Mouse (Mus musculus) liver, embryonic 14.5 days (tissue): ENCODE results near the gene Gng11. TPM values are rescaled to one million over a fixed set of nuclear protein-coding genes. Genes with fewer than 3 reads are reported as not detected.

ENCODE experiments used
- ATAC-seq: fragments of 200-750 bp; cut with Nextera tagmentation; 2 replicates; pipeline ENCODE4 v1.8.0; 2017; ENCODE audit warnings: moderate number of reproducible peaks, mild to moderate bottlenecking, moderate library complexity; ENCODE audit not compliant: insufficient read depth
- DNase-seq, 3 experiments: peaks; one replicate each; pipeline ENCODE4 v3.0.0-alpha.2; 2012 to 2013; ENCODE audit warnings: low read depth in 3 of 3, low spot score in 3 of 3
- H3K27ac ChIP-seq: fragments of 300-500 bp; sonication (generic); 2 replicates; pipeline ENCODE4 v1.5.1; 2014; ENCODE audit warnings: moderate library complexity, mild to moderate bottlenecking, control low read depth, inconsistent platforms
- H3K27me3 ChIP-seq: fragments of 300-500 bp; sonication (generic); 2 replicates; pipeline ENCODE4 v1.6.1; 2014; ENCODE audit warnings: mild to moderate bottlenecking, low read length, moderate library complexity; ENCODE audit not compliant: control insufficient read depth, insufficient read depth
- H3K36me3 ChIP-seq: fragments of 300-500 bp; sonication (generic); replicated peaks from 2 replicates; pipeline ENCODE4 v1.6.1; 2014; ENCODE audit warnings: low read depth; ENCODE audit not compliant: control insufficient read depth, insufficient read depth
- H3K4me1 ChIP-seq, 2 experiments: fragments of 200-500 bp in 1 of 2; fragments of 300-500 bp in 1 of 2; sonication (generic) in 1 of 2; replicated peaks; 2 replicates each; pipeline ENCODE4 v1.6.1; 2012 to 2014; ENCODE audit warnings: antibody characterized with exemption in 1 of 2, inconsistent platforms in 1 of 2, low read length in 1 of 2; ENCODE audit not compliant: control insufficient read depth in 2 of 2, insufficient read depth in 2 of 2
- H3K4me2 ChIP-seq: fragments of 300-500 bp; sonication (generic); 2 replicates; pipeline ENCODE4 v1.6.1; 2014; ENCODE audit warnings: low read depth, mild to moderate bottlenecking, control low read depth, moderate library complexity
- H3K4me3 ChIP-seq, 2 experiments: fragments of 200-500 bp in 1 of 2; fragments of 300-500 bp in 1 of 2; sonication (generic) in 1 of 2; 2 replicates each; pipeline ENCODE4 v1.5.1; 2012 to 2014; ENCODE audit warnings: low read depth in 2 of 2, low read length in 2 of 2, mild to moderate bottlenecking in 2 of 2, control low read depth in 1 of 2, inconsistent platforms in 1 of 2, moderate library complexity in 1 of 2; ENCODE audit not compliant: insufficient read depth in 1 of 2
- H3K9ac ChIP-seq: fragments of 300-500 bp; sonication (generic); replicated peaks from 2 replicates; pipeline ENCODE4 v1.6.1; 2014; ENCODE audit warnings: mild to moderate bottlenecking, control low read depth, moderate library complexity
- H3K9me3 ChIP-seq: fragments of 300-500 bp; sonication (generic); 2 replicates; pipeline ENCODE4 v1.6.1; 2016; ENCODE audit warnings: low read length, mixed read lengths; ENCODE audit not compliant: control insufficient read depth
- CTCF ChIP-seq: IDR thresholded peaks from 2 replicates; pipeline ENCODE4 v1.5.1; 2016; ENCODE audit warnings: antibody characterized with exemption, low read depth, control low read depth
- EP300 ChIP-seq: IDR thresholded peaks from 2 replicates; pipeline ENCODE4 v1.6.1; 2016; ENCODE audit warnings: antibody characterized with exemption, low read depth
- WGBS: fragments of 180-500 bp; shearing (Covaris S2); extraction: QIAGEN DNeasy Blood & Tissue Kit; methylation state at CpG from one replicate; pipeline ENCODE4 v1.1.7; 2014; ENCODE audit not compliant: insufficient replicate concordance; 5-methylcytosine and 5-hydroxymethylcytosine counted together
- polyA plus RNA-seq, 2 experiments: library from polyadenylated mRNA; depleted of rRNA in 1 of 2; stranded (reverse) in 1 of 2; unstranded in 1 of 2; fragments of >200 nt; fragmentation: Nextera tagmentation in 1 of 2; extraction: Ambion mirVana in 1 of 2; gene quantifications; 2 replicates each; pipeline versions ENCODE4 v1.2.1 to v1.2.3; 2012 to 2014

Gng11 gene
- polyA plus RNA-seq, 2 experiments: 6.9 to 22.9 TPM

GRCm38 (mm10) chr6:4026367-4026766 lies 22.7 kb downstream of the Gng11 start:
- Histone ChIP-seq H3K4me1 (no peaks in the 10 kb centered on the region), H3K27me3 (no peaks in the 10 kb centered on the region), H3K9me3 (no peaks in the 10 kb centered on the region), H3K36me3 (no peaks in the 10 kb centered on the region), H3K9ac (no peak overlapping the region), H3K4me3 (no peak overlapping the region), H3K27ac (no peak overlapping the region), H3K4me2 (no peak overlapping the region)
- ATAC-seq (no peak), DNase-seq (no peak)
- WGBS: 8% methylated on average over 2 of the region's 2 CpGs
- no peak for TF ChIP-seq CTCF
- TF ChIP-seq EP300: no peak

- Histone ChIP-seq H3K27ac (no peak overlapping the region), H3K4me3 (no peak overlapping the region), H3K9me3 (no peaks in the 10 kb centered on the region), H3K36me3 (no peaks in the 10 kb centered on the region), H3K9ac (no peak overlapping the region), H3K27me3 (no peaks in the 10 kb centered on the region), H3K4me1 (no peaks in the 10 kb centered on the region), H3K4me2 (no peak overlapping the region)
- no peak for TF ChIP-seq CTCF
- TF ChIP-seq EP300: no peak
- ATAC-seq (no peak), DNase-seq (no peak)
- 62% methylated on average over 3 of the region's 3 CpGs for WGBS
These were observed 27.3 kb downstream of the Gng11 start for GRCm38 (mm10) chr6:4030956-4031355.

GRCm38 (mm10) chr6:4041821-4042220 lies 38.1 kb downstream of the Gng11 start:
- DNase-seq (no peak), ATAC-seq (no peak)
- WGBS: 30% methylated on average over 1 of the region's 1 CpGs
- no peaks in the 10 kb centered on the region for H3K36me3 ChIP-seq
- H3K4me3 ChIP-seq: no peak overlapping the region
- no peak overlapping the region for H3K4me2 ChIP-seq
- H3K9ac ChIP-seq: no peak overlapping the region
- no peaks in the 10 kb centered on the region for H3K4me1 ChIP-seq
- no peaks in the 10 kb centered on the region for H3K27me3 ChIP-seq
- H3K27ac ChIP-seq: no peak overlapping the region
- no peaks in the 10 kb centered on the region for H3K9me3 ChIP-seq
- TF ChIP-seq CTCF: no peak
- no peak for TF ChIP-seq EP300

GRCm38 (mm10) chr6:4047200-4047599 lies 43.5 kb downstream of the Gng11 start:
- Histone ChIP-seq H3K4me2 (no peak overlapping the region), H3K4me3 (no peak overlapping the region), H3K9me3 (no peaks in the 10 kb centered on the region), H3K36me3 (no peaks in the 10 kb centered on the region), H3K27me3 (no peaks in the 10 kb centered on the region), H3K27ac (no peak overlapping the region), H3K9ac (no peak overlapping the region), H3K4me1 (no peaks in the 10 kb centered on the region)
- WGBS: 72% methylated on average over 1 of the region's 1 CpGs
- TF ChIP-seq CTCF (no peak), EP300 (no peak)
- DNase-seq (no peak), ATAC-seq (no peak)

- H3K9me3 ChIP-seq: no peaks in the 10 kb centered on the region
- H3K27me3 ChIP-seq: no peaks in the 10 kb centered on the region
- no peak for ATAC-seq
- 41% methylated on average over 1 of the region's 1 CpGs for WGBS
- no peaks in the 10 kb centered on the region for H3K36me3 ChIP-seq
- H3K27ac ChIP-seq: no peak overlapping the region
- H3K4me3 ChIP-seq: no peak overlapping the region
- no peak overlapping the region for H3K9ac ChIP-seq
- no peaks in the 10 kb centered on the region for H3K4me1 ChIP-seq
- no peak for DNase-seq
- no peak overlapping the region for H3K4me2 ChIP-seq
- no peak for TF ChIP-seq EP300
- TF ChIP-seq CTCF: no peak
These were observed 49.1 kb downstream of the Gng11 start for GRCm38 (mm10) chr6:4052843-4053242.
